ENCODE assay signal across 8 mouse cellular contexts in the genomic region with DNA sequence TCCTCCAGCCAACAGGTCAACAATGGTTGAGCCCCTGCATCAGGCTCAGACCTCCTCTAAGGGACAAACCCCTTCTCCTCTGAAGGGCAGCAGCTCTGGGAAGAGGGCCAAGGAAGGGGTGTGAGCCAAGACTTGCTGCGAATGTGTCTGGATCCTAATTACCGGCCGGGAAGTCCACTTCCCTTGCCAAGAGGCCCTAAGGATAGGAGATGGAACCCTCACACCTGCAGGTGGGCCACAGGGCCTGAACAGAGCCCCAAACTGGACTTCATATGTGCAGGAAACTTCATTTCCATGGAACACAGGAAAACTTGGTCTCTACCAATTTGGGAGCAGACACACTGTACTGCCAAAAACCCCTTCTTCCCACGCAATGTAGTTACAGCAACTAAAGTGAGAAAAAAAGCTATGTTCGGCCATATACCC. TPM values are rescaled to one million over a fixed set of nuclear protein-coding genes. Genes with fewer than 3 reads are reported as not detected.
DNase-seq lines count a peak whose midpoint lies in the region; ATAC-seq lines count a peak whose summit lies in the region.

No protein-coding gene starts in this region.

- no peaks in the 10 kb centered on the region for H3K4me1 ChIP-seq in heart, embryonic 11.5 days (ENCODE audit: control insufficient read depth, insufficient read depth, low read length)

- H3K36me3 ChIP-seq in heart, embryonic 11.5 days (ENCODE audit: control insufficient read depth, insufficient read depth, low read length) = no peaks in the 10 kb centered on the region

- no peak overlapping the region for H3K9ac ChIP-seq in heart, embryonic 11.5 days (ENCODE audit: low read depth, low read length)

- no peaks in the 10 kb centered on the region for H3K9me3 ChIP-seq in heart, embryonic 11.5 days (replicated peaks; ENCODE audit: control insufficient read depth, low read length)

- 80% methylated on average over 5 of the region's 5 CpGs for WGBS in heart, embryonic 11.5 days (ENCODE audit: insufficient replicate concordance)

- H3K4me2 ChIP-seq in heart, embryonic 11.5 days = no peak overlapping the region

- peak; percentile 97 for DNase-seq in heart, adult 11 months
- peak; percentile 72 for DNase-seq in brain, adult 2 months (ENCODE audit: low read depth, low spot score)
- DNase-seq in gastrocnemius, postnatal 10 days = peak; percentile 48
- peak; percentile 54 to 65 for DNase-seq in layer of hippocampus, postnatal 14 days (ENCODE audit: low spot score in 2 of 2)
- peak; percentile 46 for DNase-seq in right cerebral cortex, postnatal 25 days
- DNase-seq in embryo, embryonic 10.5 days (ENCODE audit: low spot score) = no peak
- no peak for DNase-seq in embryo, embryonic 10 days (ENCODE audit: low spot score)

- H3K27ac ChIP-seq in heart, embryonic 11.5 days (ENCODE audit: low read depth, low read length) = no peak overlapping the region

- H3K4me3 ChIP-seq in heart, embryonic 11.5 days (ENCODE audit: low read depth, low read length) = no peak overlapping the region

- ATAC-seq in heart, embryonic 11.5 days (replicated peaks; ENCODE audit: insufficient number of reproducible peaks, low FRiP score, low TSS enrichment) = no peak

- no peaks in the 10 kb centered on the region for H3K27me3 ChIP-seq in heart, embryonic 11.5 days (ENCODE audit: control insufficient read depth, insufficient read depth, low read length)

RNA-seq across cellular contexts. Expression of a gene that starts 27.7 kb away (rescaled TPM):
- polyA plus RNA-seq in heart, embryonic 11.5 days (2014; fragmentation: Nextera tagmentation; extraction: Ambion mirVana) = 0.17 TPM in 1 of 2 replicates, not detected in the other
- under 1 TPM; 0.21 to 0.63 TPM for total RNA-seq in gastrocnemius, postnatal 10 days (2021)
- total RNA-seq in layer of hippocampus, postnatal 14 days (2021) = under 1 TPM; 0.23 to 0.38 TPM

RNA-seq across cellular contexts. Expression of a gene that starts 32.9 kb away (rescaled TPM):
- 4.0 and 4.6 TPM in 2 replicates for polyA plus RNA-seq in heart, embryonic 11.5 days (2014; fragmentation: Nextera tagmentation; extraction: Ambion mirVana)
- total RNA-seq in gastrocnemius, postnatal 10 days (2021) = 10 to 100 TPM; 15.8 to 20.0 TPM
- 10 to 100 TPM; 85.1 to 85.6 TPM for total RNA-seq in layer of hippocampus, postnatal 14 days (2021)

Comparison
In these comparisons a context has a peak if more than half of its experiments do, and no peak if none do; other contexts are left out.
1. DNase-seq: peak in heart, adult 11 months (single experiment), brain, adult 2 months (single experiment), gastrocnemius, postnatal 10 days (single experiment), layer of hippocampus, postnatal 14 days (2 of 2) and right cerebral cortex, postnatal 25 days (single experiment); none in embryo, embryonic 10.5 days (single experiment) and embryo, embryonic 10 days (single experiment).
2. RNA of a gene that starts 32.9 kb away (total RNA-seq): 85.1 to 85.6 TPM in layer of hippocampus, postnatal 14 days; 15.8 to 20.0 TPM in gastrocnemius, postnatal 10 days; every median in the first group is over 4 times any median in the second.